Mouse (Mus musculus) forebrain, embryonic 15.5 days (tissue): Measurements from ENCODE around the gene Sycp2. TPM values are rescaled to one million over a fixed set of nuclear protein-coding genes. Genes with fewer than 3 reads are reported as not detected.
A peak's percentile ranks its signal among the peaks of the same experiment; 100 is the strongest.
"Not testable (repeated sequence)": the region's sequence is repeated elsewhere in the genome, so short reads cannot be mapped to it uniquely, and the experiment has no call there.

Experiments
- ATAC-seq: fragments of 200-750 bp; cut with Nextera tagmentation; replicated peaks from 2 replicates; pipeline ENCODE4 v1.8.0; 2017; ENCODE audit warnings: mild to moderate bottlenecking, moderate TSS enrichment, moderate library complexity
- H3K27ac ChIP-seq: fragments of 300-500 bp; sonication (generic); replicated peaks from 2 replicates; pipeline ENCODE4 v1.5.1; 2015; ENCODE audit warnings: mild to moderate bottlenecking, inconsistent platforms
- H3K27me3 ChIP-seq: fragments of 300-500 bp; sonication (generic); 2 replicates; pipeline ENCODE4 v1.6.1; 2015; ENCODE audit warnings: inconsistent platforms
- H3K36me3 ChIP-seq: fragments of 300-500 bp; sonication (generic); 2 replicates; pipeline ENCODE4 v1.6.1; 2015; ENCODE audit warnings: mild to moderate bottlenecking, inconsistent platforms
- H3K4me1 ChIP-seq: fragments of 300-500 bp; sonication (generic); 2 replicates; pipeline ENCODE4 v1.6.1; 2015; ENCODE audit warnings: inconsistent platforms
- H3K4me2 ChIP-seq: fragments of 300-500 bp; sonication (generic); replicated peaks from 2 replicates; pipeline ENCODE4 v1.6.1; 2015; ENCODE audit warnings: mild to moderate bottlenecking, inconsistent platforms
- H3K4me3 ChIP-seq: fragments of 300-500 bp; sonication (generic); 2 replicates; pipeline ENCODE4 v1.5.1; 2015; ENCODE audit warnings: mild to moderate bottlenecking, inconsistent platforms
- H3K9ac ChIP-seq: fragments of 300-500 bp; sonication (generic); replicated peaks from 2 replicates; pipeline ENCODE4 v1.6.1; 2015; ENCODE audit warnings: mild to moderate bottlenecking, inconsistent platforms
- H3K9me3 ChIP-seq: fragments of 300-500 bp; sonication (generic); 2 replicates; pipeline ENCODE4 v1.6.1; 2016; ENCODE audit warnings: inconsistent platforms
- WGBS: fragments of 180-500 bp; shearing (Covaris S2); methylation state at CpG from one replicate; pipeline ENCODE4 v1.1.7; 2015; ENCODE audit warnings: mixed read lengths; 5-methylcytosine and 5-hydroxymethylcytosine counted together
- polyA plus RNA-seq: library from polyadenylated mRNA; unstranded; fragments of >200 nt; fragmentation: Nextera tagmentation; extraction: Ambion mirVana; gene quantifications from 2 replicates; pipeline ENCODE4 v1.2.1, GENCODE M21; 2015

Sycp2 gene
- polyA plus RNA-seq, 1 experiment from 2014 or later = 0.18 TPM

GRCm38 (mm10) chr2:178412598-178412997 lies 5.1 kb upstream of the Sycp2 start:
- Histone ChIP-seq H3K36me3 (no peaks in the 10 kb centered on the region), H3K9ac (no peak overlapping the region), H3K4me3 (no peak overlapping the region), H3K4me2 (no peak overlapping the region; the same call in 1 of the 2 replicates), H3K9me3 (no peaks in the 10 kb centered on the region), H3K27me3 (0 out of 2 replicates have a peak, but pooled peaks cover 13% of the 10 kb centered on the region), H3K27ac (no peak overlapping the region), H3K4me1 (peaks cover 21% of the 10 kb centered on the region)
- ATAC-seq = no peak
- 76% methylated on average over 6 of the region's 6 CpGs for WGBS

GRCm38 (mm10) chr2:178410286-178410685 lies 2.8 kb upstream of the Sycp2 start:
- no peaks in the 10 kb centered on the region for H3K36me3 ChIP-seq
- no peak overlapping the region for H3K4me3 ChIP-seq
- no peak for ATAC-seq
- H3K9me3 ChIP-seq = no peaks in the 10 kb centered on the region
- H3K27ac ChIP-seq = no peak overlapping the region
- no peak overlapping the region for H3K9ac ChIP-seq
- WGBS = 85% methylated on average over 6 of the region's 6 CpGs
- H3K4me2 ChIP-seq = no peak overlapping the region
- 0 out of 2 replicates have a peak, but pooled peaks cover 13% of the 10 kb centered on the region for H3K27me3 ChIP-seq
- peaks cover 19% of the 10 kb centered on the region for H3K4me1 ChIP-seq

- H3K4me2 ChIP-seq = no peak overlapping the region
- H3K27me3 ChIP-seq = 0 out of 2 replicates have a peak, but pooled peaks cover 13% of the 10 kb centered on the region
- WGBS = 79% methylated on average over 1 of the region's 1 CpGs
- no peaks in the 10 kb centered on the region for H3K36me3 ChIP-seq
- H3K4me3 ChIP-seq = no peak overlapping the region
- H3K9ac ChIP-seq = no peak overlapping the region
- ATAC-seq = no peak
- H3K9me3 ChIP-seq = no peaks in the 10 kb centered on the region
- H3K27ac ChIP-seq = no peak overlapping the region
- H3K4me1 ChIP-seq = peaks cover 11% of the 10 kb centered on the region
Observed at GRCm38 (mm10) chr2:178409024-178409423, 1.5 kb upstream of the Sycp2 start.

GRCm38 (mm10) chr2:178342597-178342996 lies 64.9 kb downstream of the Sycp2 start:
- no peak for ATAC-seq
- Histone ChIP-seq H3K4me1 (no peaks in the 10 kb centered on the region), H3K27ac (no peak overlapping the region), H3K4me3 (no peak overlapping the region), H3K9me3 (no peaks in the 10 kb centered on the region), H3K4me2 (no peak overlapping the region), H3K27me3 (no peaks in the 10 kb centered on the region), H3K36me3 (no peaks in the 10 kb centered on the region), H3K9ac (no peak overlapping the region)
- 84% methylated on average over 4 of the region's 4 CpGs for WGBS

GRCm38 (mm10) chr2:178342105-178342504 lies 65.4 kb downstream of the Sycp2 start:
- H3K9me3 ChIP-seq, H3K27me3 ChIP-seq, H3K4me2 ChIP-seq, ATAC-seq, H3K4me3 ChIP-seq, H3K36me3 ChIP-seq, H3K9ac ChIP-seq, H3K27ac ChIP-seq, H3K4me1 ChIP-seq: not testable (repeated sequence)

- no peak overlapping the region for H3K27ac ChIP-seq
- no peaks in the 10 kb centered on the region for H3K9me3 ChIP-seq
- H3K27me3 ChIP-seq = no peaks in the 10 kb centered on the region
- H3K4me3 ChIP-seq = no peak overlapping the region
- 2% methylated on average over 2 of the region's 2 CpGs for WGBS
- peaks cover 8% of the 10 kb centered on the region for H3K36me3 ChIP-seq
- ATAC-seq = no peak
- no peak overlapping the region for H3K4me2 ChIP-seq
- no peak overlapping the region for H3K9ac ChIP-seq
- H3K4me1 ChIP-seq = no peaks in the 10 kb centered on the region
Observed at GRCm38 (mm10) chr2:178339044-178339443, 68.4 kb downstream of the Sycp2 start.

GRCm38 (mm10) chr2:178337878-178338277 lies 69.6 kb downstream of the Sycp2 start:
- 61% methylated on average over 1 of the region's 1 CpGs for WGBS
- H3K36me3 ChIP-seq = peaks cover 18% of the 10 kb centered on the region

GRCm38 (mm10) chr2:178329986-178330385 lies 77.5 kb downstream of the Sycp2 start:
- H3K4me1 ChIP-seq = peaks cover 36% of the 10 kb centered on the region
- no peaks in the 10 kb centered on the region for H3K9me3 ChIP-seq
- peak overlapping the region; percentile 34; the same call in 1 of the 2 replicates for H3K4me3 ChIP-seq
- no peak for ATAC-seq
- H3K36me3 ChIP-seq = peaks cover 19% of the 10 kb centered on the region
- no peaks in the 10 kb centered on the region for H3K27me3 ChIP-seq
- WGBS = 64% methylated on average over 1 of the region's 1 CpGs
- 0 out of 2 replicates have a peak overlapping the region, but pooled peaks have one; percentile 15 for H3K27ac ChIP-seq
- H3K9ac ChIP-seq = no peak overlapping the region
- peak overlapping the region; percentile 49; the same call in 1 of the 2 replicates for H3K4me2 ChIP-seq

More at GRCm38 (mm10) chr2:178337878-178338277, 69.6 kb downstream of the Sycp2 start:
- Histone ChIP-seq H3K4me3 (no peak overlapping the region), H3K9me3 (no peaks in the 10 kb centered on the region), H3K4me2 (no peak overlapping the region), H3K9ac (no peak overlapping the region), H3K4me1 (no peaks in the 10 kb centered on the region), H3K27ac (no peak overlapping the region), H3K27me3 (no peaks in the 10 kb centered on the region)
- ATAC-seq = no peak

GRCm38 (mm10) chr2:178329551-178329950 lies 77.9 kb downstream of the Sycp2 start:
- H3K9ac ChIP-seq = 0 out of 2 replicates have a peak overlapping the region, but pooled peaks have one; percentile 13
- H3K36me3 ChIP-seq = peaks cover 17% of the 10 kb centered on the region
- H3K27me3 ChIP-seq = no peaks in the 10 kb centered on the region
- H3K9me3 ChIP-seq = no peaks in the 10 kb centered on the region
- peak overlapping the region; percentile 34 for H3K4me3 ChIP-seq
- 0 out of 2 replicates have a peak overlapping the region, but pooled peaks have one; percentile 15 for H3K27ac ChIP-seq
- no peak for ATAC-seq
- H3K4me1 ChIP-seq = peaks cover 36% of the 10 kb centered on the region
- peak overlapping the region; percentile 49 for H3K4me2 ChIP-seq
- 70% methylated on average over 5 of the region's 5 CpGs for WGBS

- H3K4me2 ChIP-seq = peak overlapping the region; percentile 49
- peaks cover 36% of the 10 kb centered on the region for H3K4me1 ChIP-seq
- H3K9ac ChIP-seq = peak overlapping the region; percentile 44
- 0 out of 2 replicates have a peak, but pooled peaks cover 2% of the 10 kb centered on the region for H3K36me3 ChIP-seq
- 9% methylated on average over 12 of the region's 12 CpGs for WGBS
- H3K9me3 ChIP-seq = no peaks in the 10 kb centered on the region
- no peaks in the 10 kb centered on the region for H3K27me3 ChIP-seq
- peak overlapping the region; percentile 93 for H3K27ac ChIP-seq
- peak overlapping the region; percentile 34 for H3K4me3 ChIP-seq
- ATAC-seq = peak; percentile 97
Observed at GRCm38 (mm10) chr2:178327466-178328040, 79.9 kb downstream of the Sycp2 start.

GRCm38 (mm10) chr2:178326750-178327465 lies 80.6 kb downstream of the Sycp2 start:
- Histone ChIP-seq H3K27ac (peak overlapping the region; percentile 93), H3K36me3 (0 out of 2 replicates have a peak, but pooled peaks cover 2% of the 10 kb centered on the region), H3K9ac (peak overlapping the region; percentile 9; the same call in 1 of the 2 replicates), H3K4me3 (no peak overlapping the region), H3K4me2 (peak overlapping the region; percentile 49), H3K4me1 (peaks cover 36% of the 10 kb centered on the region), H3K9me3 (no peaks in the 10 kb centered on the region), H3K27me3 (no peaks in the 10 kb centered on the region)
- WGBS = 8% methylated on average over 5 of the region's 5 CpGs
- ATAC-seq = peak; percentile 69

GRCm38 (mm10) chr2:178326067-178326466 lies 81.4 kb downstream of the Sycp2 start:
- 92% methylated on average over 10 of the region's 10 CpGs for WGBS
- H3K4me3 ChIP-seq = no peak overlapping the region

More at GRCm38 (mm10) chr2:178326067-178326466, 81.4 kb downstream of the Sycp2 start:
- no peak for ATAC-seq
- Histone ChIP-seq H3K4me2 (no peak overlapping the region), H3K9me3 (no peaks in the 10 kb centered on the region), H3K27ac (no peak overlapping the region), H3K36me3 (no peaks in the 10 kb centered on the region; the same call in 1 of the 2 replicates), H3K9ac (no peak overlapping the region), H3K27me3 (no peaks in the 10 kb centered on the region), H3K4me1 (peaks cover 36% of the 10 kb centered on the region)
